Mouse (Mus musculus): ENCODE measurements around the gene a.

a gene

GRCm38 (mm10) chr2:154782856-154783650 is 8.1 kb upstream of the a start:
- no peak for DNase-seq

- no peak for DNase-seq
Measured at GRCm38 (mm10) chr2:154785284-154785683, 5.9 kb upstream of the a start.

- DNase-seq = peak; percentile 96
Measured at GRCm38 (mm10) chr2:154786187-154786586, 5.0 kb upstream of the a start.

GRCm38 (mm10) chr2:154786776-154787175 is 4.4 kb upstream of the a start:
- peak; percentile 37 for DNase-seq

- DNase-seq = peak; percentile 30
Measured at GRCm38 (mm10) chr2:154789381-154789780, 1.8 kb upstream of the a start.

- no peak for DNase-seq
Measured at GRCm38 (mm10) chr2:154789977-154790655, 1.1 kb upstream of the a start.

- peak; percentile 87 for DNase-seq
Measured at GRCm38 (mm10) chr2:154791661-154792642, 750 bp downstream of the a start.

GRCm38 (mm10) chr2:154803372-154803771 is 12.2 kb downstream of the a start:
- no peak for DNase-seq

GRCm38 (mm10) chr2:154803845-154804244 is 12.6 kb downstream of the a start:
- DNase-seq = no peak

- DNase-seq = no peak
Measured at GRCm38 (mm10) chr2:154807689-154808088, 16.5 kb downstream of the a start.

- DNase-seq = no peak
Measured at GRCm38 (mm10) chr2:154809107-154809762, 18.0 kb downstream of the a start.

- no peak for DNase-seq
Measured at GRCm38 (mm10) chr2:154810821-154811220, 19.6 kb downstream of the a start.

- no peak for DNase-seq
Measured at GRCm38 (mm10) chr2:154813426-154813825, 22.2 kb downstream of the a start.

- DNase-seq = no peak
Measured at GRCm38 (mm10) chr2:154817089-154817488, 25.9 kb downstream of the a start.

GRCm38 (mm10) chr2:154817788-154818187 is 26.6 kb downstream of the a start:
- DNase-seq = peak; percentile 56

GRCm38 (mm10) chr2:154818599-154818998 is 27.4 kb downstream of the a start:
- DNase-seq = no peak

GRCm38 (mm10) chr2:154820346-154820745 is 29.1 kb downstream of the a start:
- no peak for DNase-seq

GRCm38 (mm10) chr2:154826054-154826538 is 34.9 kb downstream of the a start:
- no peak for DNase-seq

- DNase-seq = no peak
Measured at GRCm38 (mm10) chr2:154827521-154827920, 36.3 kb downstream of the a start.

- peak; percentile 32 for DNase-seq
Measured at GRCm38 (mm10) chr2:154832471-154832870, 41.3 kb downstream of the a start.

GRCm38 (mm10) chr2:154834149-154834865 is 43.1 kb downstream of the a start:
- DNase-seq = no peak

- DNase-seq = no peak
Measured at GRCm38 (mm10) chr2:154836537-154836936, 45.3 kb downstream of the a start.
